Mouse (Mus musculus) limb, embryonic 14.5 days (tissue): Measurements from ENCODE around the gene Arhgap10. TPM values are rescaled to one million over a fixed set of nuclear protein-coding genes. Genes with fewer than 3 reads are reported as not detected.

Experiments
- ATAC-seq: fragments of 200-750 bp; cut with Nextera tagmentation; 2 replicates; pipeline ENCODE4 v1.8.0; 2017; ENCODE audit warnings: low read depth, moderate number of reproducible peaks, moderate TSS enrichment; ENCODE audit not compliant: low FRiP score
- DNase-seq: peaks from one replicate; pipeline ENCODE4 v3.0.0-alpha.2; 2015; ENCODE audit warnings: low spot score
- H3K27ac ChIP-seq: fragments of 300-500 bp; sonication (generic); replicated peaks from 2 replicates; pipeline ENCODE4 v1.5.1; 2014; ENCODE audit warnings: low read depth, mild to moderate bottlenecking, low read length, moderate library complexity, mixed read lengths
- H3K27me3 ChIP-seq: fragments of 300-500 bp; sonication (generic); 2 replicates; pipeline ENCODE4 v1.6.1; 2014; ENCODE audit warnings: low read length, mixed read lengths; ENCODE audit not compliant: control insufficient read depth, insufficient read depth
- H3K36me3 ChIP-seq: fragments of 300-500 bp; sonication (generic); 2 replicates; pipeline ENCODE4 v1.6.1; 2014; ENCODE audit warnings: mild to moderate bottlenecking, low read length, moderate library complexity, mixed read lengths; ENCODE audit not compliant: control insufficient read depth, insufficient read depth
- H3K4me1 ChIP-seq: fragments of 300-500 bp; sonication (generic); 2 replicates; pipeline ENCODE4 v1.6.1; 2014; ENCODE audit warnings: antibody characterized with exemption, low read length, mixed read lengths; ENCODE audit not compliant: control insufficient read depth, insufficient read depth
- H3K4me2 ChIP-seq: fragments of 300-500 bp; sonication (generic); replicated peaks from 2 replicates; pipeline ENCODE4 v1.6.1; 2014; ENCODE audit warnings: low read depth, mild to moderate bottlenecking, low read length, moderate library complexity; ENCODE audit not compliant: severe bottlenecking
- H3K4me3 ChIP-seq: fragments of 300-500 bp; sonication (generic); replicated peaks from 2 replicates; pipeline ENCODE4 v1.5.1; 2014; ENCODE audit warnings: low read length
- H3K9ac ChIP-seq: fragments of 300-500 bp; sonication (generic); 2 replicates; pipeline ENCODE4 v1.6.1; 2014; ENCODE audit warnings: mild to moderate bottlenecking, low read depth, low read length, moderate library complexity; ENCODE audit not compliant: severe bottlenecking
- H3K9me3 ChIP-seq: fragments of 300-500 bp; sonication (generic); 2 replicates; pipeline ENCODE4 v1.6.1; 2016; ENCODE audit warnings: low read length; ENCODE audit not compliant: control insufficient read depth
- POLR2A ChIP-seq: fragments of 200-500 bp; IDR thresholded peaks from 2 replicates; pipeline ENCODE4 v1.8.0; 2012; ENCODE audit warnings: inconsistent platforms, mild to moderate bottlenecking, moderate library complexity, borderline replicate concordance; ENCODE audit not compliant: insufficient read depth, insufficient read length; ENCODE audit errors: extremely low read depth
- WGBS: fragments of 180-500 bp; shearing (Covaris S2); extraction: QIAGEN DNeasy Blood & Tissue Kit; methylation state at CpG from one replicate; pipeline ENCODE4 v1.1.7; 2014; 5-methylcytosine and 5-hydroxymethylcytosine counted together
- polyA plus RNA-seq, 2 experiments: library from polyadenylated mRNA; depleted of rRNA in 1 of 2; stranded (reverse) in 1 of 2; unstranded in 1 of 2; fragments of >200 nt; fragmentation: Nextera tagmentation in 1 of 2; extraction: Ambion mirVana in 1 of 2; gene quantifications; 2 replicates each; pipeline versions ENCODE4 v1.2.1 to v1.2.3; 2012 to 2014

The Arhgap10 gene
- polyA plus RNA-seq, 2 experiments = 25.1 to 29.3 TPM

DNA sequence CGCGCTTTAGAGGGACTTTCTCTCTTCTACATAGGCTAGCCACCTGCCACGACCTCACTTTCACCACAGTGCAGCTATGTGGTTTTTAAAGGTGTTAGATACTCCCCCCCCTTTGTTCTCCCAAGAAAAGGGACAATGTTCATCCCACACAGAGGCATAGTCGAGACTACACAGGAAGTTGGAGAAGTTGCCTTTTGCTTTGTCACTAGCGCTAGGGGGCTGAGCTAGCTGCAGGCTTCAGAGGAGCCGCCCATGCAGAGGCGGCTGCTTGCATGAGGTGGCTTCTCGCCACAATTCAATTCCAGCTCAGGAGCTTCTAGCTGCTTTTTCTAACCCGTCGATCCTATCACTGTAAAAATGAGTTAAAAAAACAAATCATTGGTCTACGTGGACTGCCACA lies 225.1 kb downstream of the Arhgap10 start:
- no peak overlapping the region for H3K27ac ChIP-seq
- no peak overlapping the region for H3K4me3 ChIP-seq
- no peaks in the 10 kb centered on the region for H3K4me1 ChIP-seq
- 73% methylated on average over 11 of the region's 11 CpGs for WGBS
- H3K9me3 ChIP-seq = no peaks in the 10 kb centered on the region; the same call in 1 of the 2 replicates
- no peak overlapping the region for H3K9ac ChIP-seq
- ATAC-seq (no peak), DNase-seq (no peak)
- no peak overlapping the region for H3K4me2 ChIP-seq
- peaks cover 11% of the 10 kb centered on the region for H3K36me3 ChIP-seq
- H3K27me3 ChIP-seq = no peaks in the 10 kb centered on the region
- TF ChIP-seq POLR2A = no peak

DNA sequence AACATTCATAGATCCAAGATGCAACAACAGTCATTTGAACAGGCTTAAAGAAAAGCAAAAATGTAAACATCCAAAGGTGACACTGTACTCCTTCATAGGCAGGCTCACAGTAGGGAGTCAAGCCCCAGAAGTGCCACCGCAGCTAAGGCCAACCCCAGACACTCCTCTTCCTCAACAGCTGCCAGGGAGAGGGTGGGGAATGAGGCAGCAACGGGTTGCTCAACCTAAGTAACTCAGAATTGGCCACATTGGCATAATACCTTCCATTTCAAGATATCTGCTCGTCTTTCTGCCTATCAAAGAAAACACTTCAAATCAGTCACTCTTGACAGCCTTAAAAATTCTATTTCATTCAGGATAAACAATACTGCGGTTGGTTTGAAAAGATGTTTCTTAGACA lies 225.6 kb downstream of the Arhgap10 start:
- H3K27ac ChIP-seq = no peak overlapping the region
- TF ChIP-seq POLR2A = no peak
- H3K4me3 ChIP-seq = no peak overlapping the region
- H3K27me3 ChIP-seq = no peaks in the 10 kb centered on the region
- WGBS = 79% methylated on average over 4 of the region's 4 CpGs
- no peak overlapping the region for H3K4me2 ChIP-seq
- H3K4me1 ChIP-seq = no peaks in the 10 kb centered on the region
- DNase-seq (no peak), ATAC-seq (no peak)
- H3K36me3 ChIP-seq = peaks cover 10% of the 10 kb centered on the region
- H3K9ac ChIP-seq = no peak overlapping the region
- H3K9me3 ChIP-seq = no peaks in the 10 kb centered on the region; the same call in 1 of the 2 replicates

DNA sequence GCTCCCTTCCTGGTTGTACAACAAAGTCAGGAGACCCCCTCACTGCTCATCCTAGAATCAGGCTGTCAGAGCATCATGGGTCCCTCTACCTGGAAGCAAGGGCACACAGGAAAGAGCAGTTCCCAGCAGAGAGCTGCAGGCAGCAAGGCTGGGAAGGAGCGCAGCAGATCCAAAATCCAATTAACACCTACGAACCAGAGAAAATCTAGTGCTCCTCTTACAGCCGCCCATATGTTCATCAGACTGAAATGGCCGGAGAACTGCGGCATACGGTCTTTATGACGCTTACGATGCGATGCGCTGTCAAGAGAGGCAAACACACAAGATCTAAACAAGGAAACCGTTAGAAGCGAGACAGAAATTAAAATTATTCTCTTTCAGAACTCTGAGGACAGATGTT lies 229.3 kb downstream of the Arhgap10 start:
- Histone ChIP-seq H3K9ac (no peak overlapping the region), H3K4me1 (no peaks in the 10 kb centered on the region), H3K9me3 (no peaks in the 10 kb centered on the region), H3K27ac (no peak overlapping the region), H3K27me3 (no peaks in the 10 kb centered on the region), H3K4me2 (no peak overlapping the region), H3K36me3 (no peaks in the 10 kb centered on the region), H3K4me3 (no peak overlapping the region)
- no peak for DNase-seq
- no peak for ATAC-seq
- 83% methylated on average over 12 of the region's 12 CpGs for WGBS
- no peak for TF ChIP-seq POLR2A

DNA sequence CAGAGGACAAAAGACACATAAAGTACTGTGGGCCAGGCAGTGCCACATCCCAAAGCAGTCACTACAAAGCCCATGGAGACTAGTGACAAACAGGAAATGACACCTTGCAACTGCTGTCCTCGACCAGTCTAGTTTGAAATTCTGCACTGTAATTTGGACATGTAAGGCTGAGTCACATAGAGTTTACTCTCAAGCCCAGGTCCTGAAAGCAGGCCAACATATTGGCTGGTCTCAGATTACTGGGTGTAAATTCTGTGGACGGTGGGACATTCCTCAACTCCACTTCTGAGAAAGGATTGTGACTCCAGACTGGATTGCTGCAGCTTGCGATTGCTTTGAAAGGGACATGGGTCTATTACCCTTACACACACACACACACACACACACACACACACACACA lies 229.7 kb downstream of the Arhgap10 start:
- no peak overlapping the region for H3K4me3 ChIP-seq
- H3K4me2 ChIP-seq = no peak overlapping the region
- no peak overlapping the region for H3K9ac ChIP-seq
- no peaks in the 10 kb centered on the region for H3K4me1 ChIP-seq
- no peak overlapping the region for H3K27ac ChIP-seq
- ATAC-seq (no peak), DNase-seq (no peak)
- 39% methylated on average over 3 of the region's 3 CpGs for WGBS
- no peak for TF ChIP-seq POLR2A
- no peaks in the 10 kb centered on the region for H3K27me3 ChIP-seq
- no peaks in the 10 kb centered on the region for H3K36me3 ChIP-seq
- H3K9me3 ChIP-seq = no peaks in the 10 kb centered on the region

DNA sequence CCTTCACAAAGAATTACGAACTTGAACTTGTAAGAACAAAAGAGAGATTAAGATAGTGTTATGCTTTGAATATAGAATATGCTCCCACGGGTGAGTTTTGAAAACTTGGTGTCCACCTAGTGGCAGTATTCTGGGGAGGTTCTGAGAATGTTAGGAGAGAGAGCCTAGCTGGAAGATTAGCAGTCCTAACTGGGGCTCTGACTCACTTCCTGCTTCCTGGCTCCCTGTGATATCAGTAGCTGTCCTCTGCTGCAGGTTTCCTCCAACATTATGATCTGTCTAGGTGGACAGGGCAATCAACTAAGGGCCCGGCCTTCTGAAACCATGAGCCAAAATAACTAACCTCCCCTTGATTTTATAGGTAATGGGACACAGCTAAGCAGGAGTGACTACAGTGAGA lies 233.3 kb downstream of the Arhgap10 start:
- ATAC-seq (no peak), DNase-seq (no peak)
- no peak for TF ChIP-seq POLR2A
- no peak overlapping the region for H3K9ac ChIP-seq
- no peak overlapping the region for H3K4me2 ChIP-seq
- 83% methylated on average over 3 of the region's 3 CpGs for WGBS
- no peaks in the 10 kb centered on the region for H3K27me3 ChIP-seq
- 0 out of 2 replicates have a peak, but pooled peaks cover 4% of the 10 kb centered on the region for H3K4me1 ChIP-seq
- no peaks in the 10 kb centered on the region for H3K36me3 ChIP-seq
- no peak overlapping the region for H3K4me3 ChIP-seq
- no peak overlapping the region for H3K27ac ChIP-seq
- H3K9me3 ChIP-seq = no peaks in the 10 kb centered on the region
